9 mouse cellular contexts compared by ENCODE assay signal in the genomic region with DNA sequence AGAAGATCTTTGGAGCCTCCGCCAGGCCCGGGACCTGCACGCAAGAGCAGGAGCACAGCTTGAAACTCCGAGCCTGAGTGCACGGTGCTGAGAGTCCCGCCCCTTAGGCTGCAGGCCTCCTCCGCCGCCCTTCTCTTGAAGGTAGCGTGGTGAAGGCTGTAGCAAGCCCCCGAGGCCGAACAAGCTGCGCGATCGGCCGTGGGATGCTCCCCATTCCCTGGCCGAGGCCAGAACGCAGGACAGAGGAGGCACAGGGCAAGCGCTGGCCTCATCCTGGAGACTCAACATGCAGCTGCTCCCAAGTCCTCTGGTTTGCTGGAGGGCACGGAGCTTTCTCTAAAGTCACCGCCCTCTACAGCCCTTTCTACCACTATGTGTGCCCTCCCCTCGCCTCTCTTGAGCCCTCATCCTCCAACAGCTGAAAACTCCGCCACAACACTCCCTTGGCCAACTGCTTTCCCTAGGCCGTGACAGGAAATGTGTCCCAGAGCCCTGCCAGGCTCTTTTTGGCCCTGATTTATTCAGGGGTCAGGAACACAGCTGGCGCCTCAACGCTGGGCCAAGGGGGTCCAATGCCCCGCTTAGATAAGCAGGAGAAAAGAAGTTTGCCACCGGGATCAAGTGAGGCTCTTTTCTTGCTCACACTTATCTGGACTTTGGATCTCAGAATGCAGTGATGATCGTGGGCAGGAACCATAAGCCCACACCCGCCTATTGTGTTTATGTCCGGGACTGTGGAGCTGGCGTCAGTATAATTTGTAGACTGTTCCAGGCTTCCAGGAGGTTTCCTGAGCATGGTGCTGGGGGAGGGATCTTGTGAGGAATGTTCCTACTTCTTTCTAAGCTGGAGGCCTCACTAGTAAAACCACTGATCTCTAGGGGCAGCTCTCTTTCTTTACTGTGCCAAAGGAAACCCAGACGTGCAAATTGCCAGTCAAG. TPM values are rescaled to one million over a fixed set of nuclear protein-coding genes. Genes with fewer than 3 reads are reported as not detected.
DNase-seq lines count a peak whose midpoint lies in the region; ATAC-seq lines count a peak whose summit lies in the region.
"Had no signal": no experiment of that assay in that cellular context is flagged by ENCODE, and none has a peak within 500 bp of the region (broad histone marks: within the 10 kb centered on the region; RNA-seq: fewer than 3 reads in every experiment).

A gene (minus strand): TSS at position 728 of the 939 bp plus-strand sequence.

- H3K4me1 ChIP-seq in embryonic facial prominence, embryonic 12.5 days = peaks cover 10% of the 10 kb centered on the region; the same call in 1 of the 2 replicates
- peaks cover 9% of the 10 kb centered on the region for H3K4me1 ChIP-seq in heart, embryonic 12.5 days (replicated peaks)
- H3K4me1 ChIP-seq in lung, embryonic 15.5 days = peaks cover 8% of the 10 kb centered on the region

- DNase-seq in right cerebral cortex, postnatal 14 days = peak; percentile 27
- no peak for DNase-seq in right cerebral cortex, postnatal 4 days
- peak; percentile 77 for DNase-seq in kidney, adult 9 months
- peak; percentile 63 for DNase-seq in ovary, postnatal 36 days (ENCODE audit: low spot score)
- DNase-seq in thymus, postnatal 36 days = no peak

- peak within 1 kb of the TSS; percentile 82 for H3K27ac ChIP-seq in embryonic facial prominence, embryonic 12.5 days
- peak within 1 kb of the TSS; percentile 90 for H3K27ac ChIP-seq in heart, embryonic 12.5 days (ENCODE audit: poor library complexity, severe bottlenecking)
- peak within 1 kb of the TSS; percentile 93 for H3K27ac ChIP-seq in lung, embryonic 15.5 days

- peaks cover 11% of the 10 kb centered on the region; the same call in 1 of the 2 replicates for H3K27me3 ChIP-seq in embryonic facial prominence, embryonic 12.5 days
- peaks cover 4% of the 10 kb centered on the region; the same call in 1 of the 2 replicates for H3K27me3 ChIP-seq in heart, embryonic 12.5 days (replicated peaks)
- no peaks in the 10 kb centered on the region for H3K27me3 ChIP-seq in lung, embryonic 15.5 days

- peak within 1 kb of the TSS; percentile 57 for H3K9ac ChIP-seq in embryonic facial prominence, embryonic 12.5 days
- peak within 1 kb of the TSS; percentile 84 for H3K9ac ChIP-seq in heart, embryonic 12.5 days
- H3K9ac ChIP-seq in lung, embryonic 15.5 days = peak within 1 kb of the TSS; percentile 51

- H3K4me3 ChIP-seq in embryonic facial prominence, embryonic 12.5 days = peak within 1 kb of the TSS; percentile 36
- peak within 1 kb of the TSS; percentile 64 for H3K4me3 ChIP-seq in heart, embryonic 12.5 days
- H3K4me3 ChIP-seq in lung, embryonic 15.5 days = peak within 1 kb of the TSS; percentile 48
- H3K4me3 ChIP-seq: myocyte had no signal

- H3K9me3 ChIP-seq in embryonic facial prominence, embryonic 12.5 days = no peaks in the 10 kb centered on the region
- H3K9me3 ChIP-seq in heart, embryonic 12.5 days (replicated peaks) = no peaks in the 10 kb centered on the region
- no peaks in the 10 kb centered on the region for H3K9me3 ChIP-seq in lung, embryonic 15.5 days

- ATAC-seq in embryonic facial prominence, embryonic 12.5 days (ENCODE audit: insufficient number of reproducible peaks, insufficient read depth, low FRiP score, low TSS enrichment) = peak; percentile 84
- peak; percentile 87 for ATAC-seq in heart, embryonic 12.5 days (ENCODE audit: insufficient number of reproducible peaks, low FRiP score)
- peak; percentile 94 for ATAC-seq in lung, embryonic 15.5 days (ENCODE audit: borderline replicate concordance, extremely low read depth, low FRiP score, low TSS enrichment)

- WGBS in embryonic facial prominence, embryonic 12.5 days = 2% methylated on average over 32 of the region's 32 CpGs
- WGBS in heart, embryonic 12.5 days = 6% methylated on average over 32 of the region's 32 CpGs
- 4% methylated on average over 32 of the region's 32 CpGs for WGBS in lung, embryonic 15.5 days

- H3K4me2 ChIP-seq in embryonic facial prominence, embryonic 12.5 days (replicated peaks) = peak within 1 kb of the TSS; percentile 76
- H3K4me2 ChIP-seq in heart, embryonic 12.5 days = peak within 1 kb of the TSS; percentile 97
- peak within 1 kb of the TSS; percentile 77 for H3K4me2 ChIP-seq in lung, embryonic 15.5 days

- no peaks in the 10 kb centered on the region for H3K36me3 ChIP-seq in embryonic facial prominence, embryonic 12.5 days
- no peaks in the 10 kb centered on the region for H3K36me3 ChIP-seq in heart, embryonic 12.5 days
- no peaks in the 10 kb centered on the region for H3K36me3 ChIP-seq in lung, embryonic 15.5 days

RNA-seq across cellular contexts. Expression of the gene that starts here (rescaled TPM):
- polyA plus RNA-seq in embryonic facial prominence, embryonic 12.5 days (2016; fragmentation: Nextera tagmentation; extraction: Ambion mirVana) = 7.5 and 8.4 TPM in 2 replicates
- polyA plus RNA-seq in heart, embryonic 12.5 days (2016; fragmentation: Nextera tagmentation; extraction: Ambion mirVana) = 15.7 and 17.1 TPM in 2 replicates
- 34.0 and 38.6 TPM in 2 replicates for polyA plus RNA-seq in lung, embryonic 15.5 days (2015; fragmentation: Nextera tagmentation; extraction: Ambion mirVana)

Comparison
In these comparisons a context has a peak if more than half of its experiments do, and no peak if none do; other contexts are left out.
1. DNase-seq: peak in right cerebral cortex, postnatal 14 days (single experiment), kidney, adult 9 months (single experiment) and ovary, postnatal 36 days (single experiment); none in right cerebral cortex, postnatal 4 days (single experiment) and thymus, postnatal 36 days (0 of 2).
2. Peak in every context shown above with its lines, with median percentiles within 50 percentile points of each other: ATAC-seq, H3K27ac ChIP-seq, H3K4me2 ChIP-seq, H3K4me3 ChIP-seq and H3K9ac ChIP-seq.